Mouse (Mus musculus) lung, embryonic 14.5 days (tissue): ENCODE measurements around the gene Snrk. TPM values are rescaled to one million over a fixed set of nuclear protein-coding genes. Genes with fewer than 3 reads are reported as not detected.

Source experiments
- ATAC-seq: fragments of 200-750 bp; cut with Nextera tagmentation; 2 replicates; pipeline ENCODE4 v1.8.0; 2017; ENCODE audit warnings: mild to moderate bottlenecking, moderate TSS enrichment, moderate library complexity; ENCODE audit not compliant: insufficient read depth
- DNase-seq: peaks from one replicate; pipeline ENCODE4 v3.0.0-alpha.2; 2015
- H3K27ac ChIP-seq: fragments of 300-500 bp; sonication (generic); 2 replicates; pipeline ENCODE4 v1.5.1; 2014; ENCODE audit warnings: low read depth, mild to moderate bottlenecking, moderate library complexity
- H3K27me3 ChIP-seq: fragments of 300-500 bp; sonication (generic); 2 replicates; pipeline ENCODE4 v1.6.1; 2014; ENCODE audit warnings: low read length, control low read depth; ENCODE audit not compliant: insufficient read depth
- H3K36me3 ChIP-seq: fragments of 300-500 bp; sonication (generic); 2 replicates; pipeline ENCODE4 v1.6.1; 2014; ENCODE audit warnings: control low read depth; ENCODE audit not compliant: insufficient read depth
- H3K4me1 ChIP-seq: fragments of 300-500 bp; sonication (generic); 2 replicates; pipeline ENCODE4 v1.6.1; 2014; ENCODE audit warnings: antibody characterized with exemption, control low read depth; ENCODE audit not compliant: insufficient read depth
- H3K4me2 ChIP-seq: fragments of 300-500 bp; sonication (generic); 2 replicates; pipeline ENCODE4 v1.6.1; 2014; ENCODE audit warnings: mild to moderate bottlenecking
- H3K4me3 ChIP-seq: fragments of 300-500 bp; sonication (generic); 2 replicates; pipeline ENCODE4 v1.5.1; 2014; ENCODE audit warnings: low read depth, low read length
- H3K9ac ChIP-seq: fragments of 300-500 bp; sonication (generic); 2 replicates; pipeline ENCODE4 v1.6.1; 2014
- H3K9me3 ChIP-seq: fragments of 300-500 bp; sonication (generic); 2 replicates; pipeline ENCODE4 v1.6.1; 2016; ENCODE audit warnings: low read depth, low read length, control low read depth
- CTCF ChIP-seq: IDR thresholded peaks from 2 replicates; pipeline ENCODE4 v1.5.1; 2016; ENCODE audit warnings: antibody characterized with exemption, low read depth
- WGBS: fragments of 180-500 bp; shearing (Covaris S2); extraction: QIAGEN DNeasy Blood & Tissue Kit; methylation state at CpG from one replicate; pipeline ENCODE4 v1.1.7; 2014; 5-methylcytosine and 5-hydroxymethylcytosine counted together
- polyA plus RNA-seq: library from polyadenylated mRNA; unstranded; fragments of >200 nt; fragmentation: Nextera tagmentation; extraction: Ambion mirVana; gene quantifications from 2 replicates; pipeline ENCODE4 v1.2.1, GENCODE M21; 2014

The Snrk gene
- polyA plus RNA-seq, 1 experiment from 2014 or later: 58.4 TPM

- ATAC-seq: peak; percentile 50; the same call in 1 of the 2 replicates
- H3K27me3 ChIP-seq: no peaks in the 10 kb centered on the region
- 49% methylated on average over 1 of the region's 1 CpGs for WGBS
Observed at GRCm38 (mm10) chr9:122188724-122189123, 71.7 kb downstream of the Snrk start.

DNA sequence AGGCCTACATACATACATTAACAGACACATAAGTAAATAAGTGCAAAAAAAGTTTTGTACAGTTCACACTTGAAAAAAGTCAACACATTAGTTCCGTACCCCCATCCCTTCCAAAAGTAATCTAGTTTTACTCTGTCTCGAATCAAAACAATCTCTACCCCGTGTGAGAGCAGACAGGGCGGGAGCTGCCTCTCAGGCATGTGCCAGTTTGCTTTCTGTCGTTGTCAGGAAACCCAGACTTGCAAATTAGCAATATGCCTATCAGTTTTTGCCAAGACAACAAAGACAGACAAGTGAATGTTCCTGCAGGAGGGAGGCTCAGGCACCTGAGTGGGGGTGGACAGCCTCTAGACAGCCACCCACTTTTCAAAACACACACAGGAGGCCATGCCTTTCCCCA lies 76.3 kb downstream of the Snrk start:
- Histone ChIP-seq H3K27ac (no peak overlapping the region), H3K9me3 (no peaks in the 10 kb centered on the region), H3K9ac (no peak overlapping the region), H3K4me1 (no peaks in the 10 kb centered on the region), H3K36me3 (no peaks in the 10 kb centered on the region), H3K4me2 (no peak overlapping the region), H3K27me3 (no peaks in the 10 kb centered on the region), H3K4me3 (no peak overlapping the region)
- no peak for TF ChIP-seq CTCF
- no peak for DNase-seq
- no peak for ATAC-seq
- 64% methylated on average over 5 of the region's 5 CpGs for WGBS

More at GRCm38 (mm10) chr9:122188724-122189123, 71.7 kb downstream of the Snrk start:
- H3K36me3 ChIP-seq: no peaks in the 10 kb centered on the region
- no peak overlapping the region for H3K9ac ChIP-seq
- H3K4me2 ChIP-seq: no peak overlapping the region
- no peaks in the 10 kb centered on the region for H3K4me1 ChIP-seq
- DNase-seq: no peak
- peak; percentile 53 for TF ChIP-seq CTCF
- H3K9me3 ChIP-seq: no peaks in the 10 kb centered on the region
- no peak overlapping the region for H3K4me3 ChIP-seq
- H3K27ac ChIP-seq: no peak overlapping the region

DNA sequence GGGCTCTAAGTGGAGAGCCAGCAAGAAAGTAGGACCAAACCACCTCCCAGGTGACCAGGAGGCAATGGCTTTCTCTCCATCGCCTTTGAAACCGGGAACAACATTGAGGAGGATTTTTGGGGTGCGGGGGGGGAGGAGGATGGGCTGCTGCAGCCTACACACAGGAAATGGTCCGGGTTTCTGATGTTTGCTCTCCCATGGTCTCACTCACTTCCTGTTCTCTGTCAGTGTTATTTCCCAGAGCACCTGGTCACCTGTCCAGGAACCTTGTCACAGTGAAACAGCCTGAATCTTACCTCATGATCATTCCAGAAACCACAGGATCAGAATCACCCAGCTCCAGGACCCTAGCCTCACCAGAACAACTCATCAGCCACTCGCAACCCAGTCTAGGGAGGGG lies 76.8 kb downstream of the Snrk start:
- no peak for DNase-seq
- WGBS: 84% methylated on average over 5 of the region's 5 CpGs
- no peak for TF ChIP-seq CTCF
- Histone ChIP-seq H3K27ac (no peak overlapping the region), H3K4me1 (no peaks in the 10 kb centered on the region), H3K4me2 (no peak overlapping the region), H3K27me3 (no peaks in the 10 kb centered on the region), H3K36me3 (no peaks in the 10 kb centered on the region), H3K9me3 (no peaks in the 10 kb centered on the region), H3K9ac (no peak overlapping the region), H3K4me3 (no peak overlapping the region)
- ATAC-seq: no peak

GRCm38 (mm10) chr9:122195042-122195682 lies 78.1 kb downstream of the Snrk start:
- Histone ChIP-seq H3K9me3 (no peaks in the 10 kb centered on the region), H3K4me3 (no peak overlapping the region), H3K9ac (no peak overlapping the region), H3K4me1 (no peaks in the 10 kb centered on the region), H3K4me2 (no peak overlapping the region), H3K36me3 (no peaks in the 10 kb centered on the region), H3K27ac (peak overlapping the region; percentile 20; the same call in 1 of the 2 replicates), H3K27me3 (no peaks in the 10 kb centered on the region)
- TF ChIP-seq CTCF: no peak
- DNase-seq (peak; percentile 38), ATAC-seq (no peak)
- WGBS: 53% methylated on average over 5 of the region's 5 CpGs

DNA sequence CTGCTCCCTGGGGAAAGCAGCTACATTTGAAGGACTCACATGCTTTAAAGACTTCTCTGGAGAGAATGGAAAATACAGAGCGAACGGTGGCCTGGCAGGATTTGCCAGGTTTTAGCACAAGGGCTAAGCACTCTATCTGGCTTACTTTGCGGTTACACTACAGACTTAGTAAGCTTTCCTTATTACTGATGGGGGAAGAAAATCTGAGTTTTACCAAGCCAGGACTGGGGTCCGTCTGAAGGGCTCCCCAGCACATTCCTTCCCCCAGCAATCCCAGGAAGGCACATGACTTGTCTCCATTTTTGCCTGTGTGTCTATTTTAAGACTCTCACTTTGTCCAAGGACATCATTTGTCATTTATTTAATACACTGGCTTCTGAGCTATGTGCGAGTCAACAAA lies 80.0 kb downstream of the Snrk start:
- no peak for ATAC-seq
- H3K9me3 ChIP-seq: no peaks in the 10 kb centered on the region
- WGBS: 67% methylated on average over 5 of the region's 5 CpGs
- no peak overlapping the region for H3K4me2 ChIP-seq
- no peaks in the 10 kb centered on the region for H3K4me1 ChIP-seq
- no peak overlapping the region for H3K4me3 ChIP-seq
- no peaks in the 10 kb centered on the region for H3K36me3 ChIP-seq
- H3K27me3 ChIP-seq: no peaks in the 10 kb centered on the region
- no peak overlapping the region for H3K9ac ChIP-seq
- DNase-seq: no peak
- 0 out of 2 replicates have a peak overlapping the region, but pooled peaks have one; percentile 36 for H3K27ac ChIP-seq
- TF ChIP-seq CTCF: no peak

- H3K4me3 ChIP-seq: no peak overlapping the region
- 81% methylated on average over 3 of the region's 3 CpGs for WGBS
- H3K36me3 ChIP-seq: no peaks in the 10 kb centered on the region
- no peak overlapping the region for H3K27ac ChIP-seq
- H3K4me1 ChIP-seq: no peaks in the 10 kb centered on the region
- ATAC-seq (no peak), DNase-seq (no peak)
- no peak overlapping the region for H3K9ac ChIP-seq
- no peaks in the 10 kb centered on the region for H3K9me3 ChIP-seq
- H3K4me2 ChIP-seq: no peak overlapping the region
- no peaks in the 10 kb centered on the region for H3K27me3 ChIP-seq
- TF ChIP-seq CTCF: no peak
Observed at GRCm38 (mm10) chr9:122198621-122199020, 81.6 kb downstream of the Snrk start.

DNA sequence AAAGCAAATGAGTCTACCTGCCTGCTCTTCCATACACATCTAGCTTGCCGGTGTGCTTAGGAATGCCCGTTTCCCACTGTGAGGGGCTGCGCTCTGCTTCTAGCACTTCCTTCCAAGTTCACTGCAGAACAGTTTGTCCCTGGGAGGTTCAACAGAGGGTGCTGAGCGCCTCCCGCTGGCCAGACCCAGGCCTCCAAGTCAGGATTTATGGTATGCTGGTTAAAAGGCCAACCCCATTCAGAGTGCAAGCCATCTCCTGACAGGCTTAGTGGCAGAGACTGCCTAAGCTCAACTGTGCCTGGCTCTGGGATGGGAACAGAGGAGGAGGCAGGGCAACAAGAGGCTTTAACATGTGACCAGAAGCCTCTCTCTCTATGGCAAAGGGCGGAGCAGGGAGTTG lies 82.2 kb downstream of the Snrk start:
- ATAC-seq (peak; percentile 30; the same call in 1 of the 2 replicates), DNase-seq (peak; percentile 59)
- peak; percentile 59 for TF ChIP-seq CTCF
- H3K4me1 ChIP-seq: no peaks in the 10 kb centered on the region
- no peak overlapping the region for H3K4me2 ChIP-seq
- H3K27ac ChIP-seq: no peak overlapping the region
- H3K9me3 ChIP-seq: no peaks in the 10 kb centered on the region
- no peak overlapping the region for H3K4me3 ChIP-seq
- no peaks in the 10 kb centered on the region for H3K27me3 ChIP-seq
- no peak overlapping the region for H3K9ac ChIP-seq
- 36% methylated on average over 6 of the region's 6 CpGs for WGBS
- H3K36me3 ChIP-seq: no peaks in the 10 kb centered on the region
